Mouse (Mus musculus): ENCODE data around the gene Grhl3. TPM values are rescaled to one million over a fixed set of nuclear protein-coding genes. Genes with fewer than 3 reads are reported as not detected.

The Grhl3 gene
- polyA plus RNA-seq, 1 experiment from 2014 or later: 37.0 TPM

DNA sequence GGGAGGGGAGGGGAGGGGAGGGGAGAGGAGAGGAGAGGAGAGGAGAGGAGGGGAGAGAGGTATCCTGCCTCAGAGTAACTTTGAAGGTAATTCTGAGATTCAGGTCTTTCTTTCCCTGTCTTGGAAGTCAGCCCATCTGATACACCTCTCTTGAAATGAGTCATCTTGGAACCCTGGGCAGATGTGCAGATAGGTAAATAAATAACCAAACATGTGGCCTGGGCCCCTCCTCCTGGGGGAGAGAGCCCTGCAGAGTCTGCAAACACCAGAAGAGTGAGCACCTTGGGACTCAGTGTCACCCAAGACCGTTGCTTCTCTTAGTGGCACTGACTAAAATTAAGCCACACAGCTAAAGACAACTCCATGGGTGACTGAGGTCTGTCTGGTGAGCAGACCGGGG lies 25.6 kb upstream of the Grhl3 start:
- no peak for ATAC-seq (ENCODE audit: insufficient read depth, low FRiP score, low read depth)
- 33% methylated on average over 2 of the region's 2 CpGs for WGBS
- Histone ChIP-seq H3K9me3 (no peaks in the 10 kb centered on the region), H3K4me3 (replicated peaks) (no peak overlapping the region), H3K9ac (no peak overlapping the region), H3K27me3 (replicated peaks) (no peaks in the 10 kb centered on the region), H3K36me3 (no peaks in the 10 kb centered on the region), H3K4me1 (no peaks in the 10 kb centered on the region), H3K4me2 (no peak overlapping the region), H3K27ac (no peak overlapping the region)

DNA sequence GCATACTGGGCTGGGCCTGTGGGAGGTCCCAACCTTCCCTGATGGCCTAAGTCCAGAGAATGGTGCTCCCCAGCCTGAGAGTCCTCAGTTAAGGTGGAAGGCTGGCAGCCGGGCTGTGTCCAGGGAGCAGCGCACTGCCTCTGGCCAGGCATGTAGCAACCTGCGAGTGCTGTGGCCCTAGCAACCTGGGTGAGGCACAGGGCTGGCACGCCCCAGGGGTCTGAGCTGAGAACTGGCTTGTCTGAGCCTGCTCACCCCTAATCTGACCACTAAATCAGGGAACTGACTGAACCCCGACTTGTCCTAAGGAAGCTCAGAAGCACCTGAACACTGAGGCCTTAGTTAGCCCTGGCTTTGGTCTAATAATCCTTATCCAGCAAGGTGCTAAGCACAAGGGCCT lies 24.1 kb upstream of the Grhl3 start:
- Histone ChIP-seq H3K36me3 (no peaks in the 10 kb centered on the region), H3K9me3 (no peaks in the 10 kb centered on the region), H3K4me1 (no peaks in the 10 kb centered on the region), H3K27ac (peak overlapping the region; percentile 52), H3K9ac (no peak overlapping the region), H3K27me3 (replicated peaks) (no peaks in the 10 kb centered on the region), H3K4me3 (replicated peaks) (no peak overlapping the region), H3K4me2 (no peak overlapping the region)
- 82% methylated on average over 5 of the region's 5 CpGs for WGBS
- 0 out of 2 replicates have a peak, but pooled peaks have one; percentile 38 for ATAC-seq (ENCODE audit: insufficient read depth, low FRiP score, low read depth)

DNA sequence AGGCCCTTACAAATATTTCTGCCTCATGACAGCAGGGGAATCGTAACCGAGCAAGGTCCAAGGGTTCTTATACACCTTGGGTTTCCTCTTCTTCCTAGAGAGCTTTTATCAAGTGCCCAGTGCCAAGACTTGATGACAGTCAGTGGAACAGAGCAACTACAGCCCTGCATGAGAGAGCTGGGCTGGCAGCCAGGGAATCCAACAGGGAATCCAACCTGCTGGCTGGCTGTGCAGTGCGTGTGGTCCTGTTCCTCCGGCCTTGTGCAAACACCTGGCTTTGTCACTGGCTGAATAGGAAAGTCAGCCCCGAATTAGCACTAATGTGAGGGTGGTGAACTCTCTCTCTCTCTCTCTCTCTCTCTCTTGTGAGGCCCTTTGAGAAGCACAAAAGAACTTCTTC lies 22.5 kb upstream of the Grhl3 start:
- Histone ChIP-seq H3K36me3 (no peaks in the 10 kb centered on the region), H3K27me3 (replicated peaks) (no peaks in the 10 kb centered on the region), H3K9ac (no peak overlapping the region), H3K4me2 (no peak overlapping the region), H3K4me3 (replicated peaks) (no peak overlapping the region), H3K27ac (peak overlapping the region; percentile 89), H3K4me1 (no peaks in the 10 kb centered on the region), H3K9me3 (no peaks in the 10 kb centered on the region)
- peak; percentile 80 for ATAC-seq (ENCODE audit: insufficient read depth, low FRiP score, low read depth)
- WGBS: 47% methylated on average over 5 of the region's 5 CpGs

DNA sequence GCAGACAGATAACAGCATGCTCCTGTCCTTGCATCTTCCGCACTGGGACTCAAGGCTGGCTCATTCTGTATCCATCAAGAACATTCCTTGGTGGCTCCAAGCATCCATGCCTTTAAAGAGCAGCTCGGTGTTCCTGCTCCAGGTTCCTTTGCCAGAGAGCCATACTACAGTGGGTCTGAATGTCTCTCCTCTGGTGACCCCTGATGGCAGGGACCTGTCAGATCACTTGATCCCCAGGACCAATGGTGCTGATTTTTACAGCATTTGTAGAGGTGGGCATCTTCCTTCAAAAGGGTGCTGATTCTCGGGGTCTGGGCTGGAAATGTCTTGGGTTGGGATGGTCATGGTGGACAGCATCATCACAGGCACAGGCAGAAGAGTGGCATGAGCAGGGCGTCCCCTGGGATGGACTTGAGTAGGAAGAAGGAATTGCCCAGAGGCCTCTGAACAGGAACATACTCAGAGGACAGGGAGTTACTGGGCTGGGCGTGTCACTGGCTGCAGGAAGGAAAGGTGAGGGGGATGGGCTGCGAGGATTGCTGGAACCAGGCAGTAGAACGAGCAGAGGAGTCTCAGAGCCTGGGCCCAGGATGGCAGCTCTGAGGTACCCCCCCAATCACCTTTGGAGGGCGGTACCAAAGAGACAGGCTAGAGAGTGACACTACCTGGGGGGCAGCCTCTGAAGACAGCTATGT lies 18.3 kb upstream of the Grhl3 start:
- H3K27ac ChIP-seq: no peak overlapping the region
- no peaks in the 10 kb centered on the region for H3K36me3 ChIP-seq
- 58% methylated on average over 8 of the region's 8 CpGs for WGBS
- no peak for ATAC-seq (ENCODE audit: insufficient read depth, low FRiP score, low read depth)
- peaks cover 5% of the 10 kb centered on the region; the same call in 1 of the 2 replicates for H3K4me1 ChIP-seq
- no peaks in the 10 kb centered on the region for H3K9me3 ChIP-seq
- H3K27me3 ChIP-seq (replicated peaks): no peaks in the 10 kb centered on the region
- no peak overlapping the region for H3K4me3 ChIP-seq (replicated peaks)
- H3K9ac ChIP-seq: no peak overlapping the region
- H3K4me2 ChIP-seq: no peak overlapping the region

DNA sequence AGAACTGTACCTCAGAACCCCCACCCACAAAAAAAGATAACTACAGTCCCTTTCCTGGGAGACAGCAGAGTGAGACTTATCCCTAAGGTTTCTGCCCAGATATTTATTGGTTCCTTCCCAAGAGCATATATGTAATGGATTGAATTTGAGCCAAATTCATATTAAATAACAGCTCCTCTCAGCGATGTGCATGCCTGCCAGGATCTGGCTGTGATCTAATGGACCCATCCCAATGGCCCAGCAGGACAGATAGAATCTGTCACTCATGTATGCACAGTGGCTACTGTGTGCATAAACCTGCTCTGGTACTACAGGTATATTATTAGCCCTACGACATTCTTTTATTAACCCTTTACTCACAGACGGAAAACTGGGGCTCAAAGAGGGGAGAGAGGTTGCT lies 17.7 kb upstream of the Grhl3 start:
- ATAC-seq (ENCODE audit: insufficient read depth, low FRiP score, low read depth): no peak
- H3K4me3 ChIP-seq (replicated peaks): no peak overlapping the region
- 51% methylated on average over 3 of the region's 3 CpGs for WGBS
- no peaks in the 10 kb centered on the region for H3K36me3 ChIP-seq
- no peak overlapping the region for H3K4me2 ChIP-seq
- H3K4me1 ChIP-seq: peaks cover 5% of the 10 kb centered on the region; the same call in 1 of the 2 replicates
- no peak overlapping the region for H3K27ac ChIP-seq
- no peak overlapping the region for H3K9ac ChIP-seq
- no peaks in the 10 kb centered on the region for H3K27me3 ChIP-seq (replicated peaks)
- no peaks in the 10 kb centered on the region for H3K9me3 ChIP-seq

DNA sequence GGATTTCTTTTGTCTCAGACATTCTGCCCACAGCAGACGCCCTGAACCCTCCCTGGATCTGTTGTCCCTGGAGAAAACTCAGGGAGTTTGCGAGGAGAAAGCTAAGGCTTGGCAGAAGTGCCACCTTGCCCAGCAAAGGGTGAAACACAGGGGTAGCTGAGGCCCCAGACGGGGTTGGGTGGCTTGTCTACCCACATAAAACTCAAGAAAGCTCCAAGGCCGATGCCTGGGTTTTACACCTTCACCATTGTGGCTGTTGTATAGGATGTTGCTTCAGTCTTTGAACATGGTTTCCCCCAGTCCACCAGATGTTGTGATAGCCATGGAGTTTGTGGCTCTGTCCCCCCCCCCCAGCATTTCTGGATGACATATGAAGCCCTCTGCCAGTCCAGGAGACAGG lies 11.4 kb upstream of the Grhl3 start:
- H3K27ac ChIP-seq: no peak overlapping the region
- WGBS: 74% methylated on average over 4 of the region's 4 CpGs
- H3K4me1 ChIP-seq: peaks cover 7% of the 10 kb centered on the region; the same call in 1 of the 2 replicates
- H3K9ac ChIP-seq: no peak overlapping the region
- H3K9me3 ChIP-seq: no peaks in the 10 kb centered on the region
- ATAC-seq (ENCODE audit: insufficient read depth, low FRiP score, low read depth): no peak
- no peaks in the 10 kb centered on the region for H3K36me3 ChIP-seq
- H3K4me2 ChIP-seq: no peak overlapping the region
- H3K27me3 ChIP-seq (replicated peaks): no peaks in the 10 kb centered on the region
- no peak overlapping the region for H3K4me3 ChIP-seq (replicated peaks)

DNA sequence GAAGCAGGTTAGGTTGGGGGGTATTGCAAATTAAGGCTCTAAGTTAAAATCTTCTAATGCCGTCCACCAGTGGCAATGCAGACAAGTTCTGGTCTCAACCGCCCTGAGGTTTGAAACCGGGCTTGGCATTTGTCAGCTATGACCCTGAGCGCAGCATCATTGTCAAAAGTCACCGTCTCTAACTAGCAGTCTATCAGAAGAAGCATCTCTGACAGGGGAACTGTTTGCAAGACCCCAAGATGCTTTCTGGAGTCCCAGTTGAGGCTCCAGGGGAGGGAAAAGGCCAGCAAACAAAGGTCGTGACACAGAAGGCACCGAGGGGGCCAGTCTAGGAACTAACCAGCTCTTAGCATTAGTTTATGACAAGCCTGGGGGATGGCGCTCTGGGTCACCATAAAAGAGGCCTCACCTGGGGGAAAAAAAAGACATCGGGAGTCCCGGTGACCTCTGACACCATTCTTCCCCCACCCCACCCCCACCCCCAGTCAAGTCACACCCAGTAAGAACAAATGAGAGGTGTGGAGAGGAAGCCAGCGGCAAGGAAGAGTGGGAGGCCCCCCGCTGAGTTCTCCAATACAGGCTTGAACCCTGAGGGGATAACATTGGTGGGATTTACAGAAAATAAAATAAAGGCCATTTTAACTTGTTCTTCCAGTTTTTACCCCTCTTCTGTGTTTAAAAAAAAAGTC lies 7.9 kb upstream of the Grhl3 start:
- H3K9me3 ChIP-seq: no peaks in the 10 kb centered on the region
- no peak overlapping the region for H3K27ac ChIP-seq
- 35% methylated on average over 12 of the region's 12 CpGs for WGBS
- ATAC-seq (ENCODE audit: insufficient read depth, low FRiP score, low read depth): no peak
- H3K4me3 ChIP-seq (replicated peaks): no peak overlapping the region
- H3K36me3 ChIP-seq: no peaks in the 10 kb centered on the region
- 0 out of 2 replicates have a peak, but pooled peaks cover 2% of the 10 kb centered on the region for H3K4me1 ChIP-seq
- no peak overlapping the region for H3K9ac ChIP-seq
- H3K27me3 ChIP-seq (replicated peaks): no peaks in the 10 kb centered on the region
- no peak overlapping the region for H3K4me2 ChIP-seq

DNA sequence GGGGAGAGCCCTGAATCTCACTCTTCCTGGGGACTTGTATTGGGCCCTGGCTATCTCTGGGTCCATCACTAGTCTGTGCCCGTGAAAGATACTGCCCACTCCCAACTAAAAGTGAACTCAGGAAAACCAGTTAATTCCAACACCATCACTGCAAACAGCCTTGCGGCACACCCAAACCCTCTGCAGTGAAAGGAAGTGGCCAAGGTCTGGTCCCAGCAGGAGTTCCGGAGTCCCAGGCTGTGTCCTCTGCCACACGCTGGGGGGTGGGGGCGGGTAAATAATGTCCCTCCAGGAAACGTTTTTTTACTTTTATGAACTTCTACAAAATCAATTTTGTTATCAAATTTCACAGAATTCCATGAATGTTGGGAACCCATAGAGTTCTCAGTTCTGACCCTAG lies 6.3 kb upstream of the Grhl3 start:
- H3K4me2 ChIP-seq: no peak overlapping the region
- 0 out of 2 replicates have a peak, but pooled peaks cover 2% of the 10 kb centered on the region for H3K4me1 ChIP-seq
- no peak for ATAC-seq (ENCODE audit: insufficient read depth, low FRiP score, low read depth)
- no peaks in the 10 kb centered on the region for H3K36me3 ChIP-seq
- H3K9me3 ChIP-seq: no peaks in the 10 kb centered on the region
- no peaks in the 10 kb centered on the region for H3K27me3 ChIP-seq (replicated peaks)
- no peak overlapping the region for H3K4me3 ChIP-seq (replicated peaks)
- no peak overlapping the region for H3K27ac ChIP-seq
- no peak overlapping the region for H3K9ac ChIP-seq
- WGBS: 48% methylated on average over 6 of the region's 6 CpGs

DNA sequence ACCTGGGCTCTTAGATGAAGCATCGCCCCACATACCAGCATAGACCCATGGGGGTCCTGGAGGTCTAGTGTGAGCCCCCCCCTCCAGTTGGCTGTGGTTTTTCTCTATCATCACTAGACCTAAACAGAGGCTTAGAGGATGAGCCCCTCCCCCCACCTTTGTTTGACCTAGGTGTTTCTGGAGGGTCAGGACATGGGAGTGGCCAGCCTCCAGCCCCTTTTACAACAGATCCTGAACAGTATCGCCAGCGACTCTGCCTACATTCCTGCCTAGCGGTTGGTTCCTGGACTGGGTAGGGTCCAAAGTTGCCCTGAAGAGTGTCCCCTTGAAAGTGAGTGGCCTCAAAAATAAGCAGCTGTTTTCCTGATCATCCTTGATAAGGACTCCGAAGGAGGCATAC lies 5.1 kb upstream of the Grhl3 start:
- Histone ChIP-seq H3K9ac (no peak overlapping the region), H3K27me3 (replicated peaks) (peaks cover 4% of the 10 kb centered on the region; the same call in 1 of the 2 replicates), H3K4me1 (peaks cover 9% of the 10 kb centered on the region; the same call in 1 of the 2 replicates), H3K27ac (no peak overlapping the region), H3K9me3 (no peaks in the 10 kb centered on the region), H3K36me3 (no peaks in the 10 kb centered on the region), H3K4me3 (replicated peaks) (no peak overlapping the region), H3K4me2 (no peak overlapping the region)
- WGBS: 75% methylated on average over 5 of the region's 5 CpGs
- ATAC-seq (ENCODE audit: insufficient read depth, low FRiP score, low read depth): no peak

DNA sequence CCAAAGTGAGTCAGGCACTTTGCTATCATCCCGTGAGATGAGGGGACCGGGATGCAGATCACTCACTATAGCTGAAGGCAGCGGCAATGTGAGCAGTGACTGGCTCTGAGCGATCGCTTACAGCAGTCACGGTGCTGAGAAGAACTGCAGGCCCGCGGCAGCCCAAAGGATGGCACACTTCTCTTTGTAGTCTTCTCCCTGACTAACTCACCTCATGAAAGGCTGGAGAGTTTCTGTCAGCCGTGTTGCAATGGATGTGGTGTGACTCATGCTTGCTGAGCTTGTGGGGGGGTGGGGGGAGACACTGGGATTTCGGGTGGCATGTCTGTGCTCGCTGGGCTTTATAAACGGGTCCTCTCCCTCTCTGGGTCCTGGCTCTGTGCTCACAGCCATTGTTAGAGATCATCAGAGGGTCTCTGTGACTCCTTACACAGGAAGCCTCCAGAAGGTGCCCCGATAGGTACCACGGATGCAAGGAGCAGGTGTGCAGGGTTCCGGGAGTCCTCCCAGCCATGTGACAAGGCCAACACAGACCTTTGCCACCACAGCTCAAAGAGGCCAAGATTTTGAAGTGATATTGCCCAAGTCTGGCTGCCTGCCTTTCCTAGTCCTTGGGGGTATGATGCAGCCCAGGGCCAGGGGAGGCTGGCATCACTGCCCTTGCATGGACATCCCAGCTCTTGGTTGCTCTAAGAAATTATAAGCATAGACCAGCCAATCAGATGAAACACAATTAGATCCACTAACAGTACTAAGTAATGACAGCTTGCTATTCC lies 2.1 kb upstream of the Grhl3 start:
- no peak overlapping the region for H3K4me2 ChIP-seq
- no peak overlapping the region for H3K9ac ChIP-seq
- H3K27ac ChIP-seq: peak overlapping the region; percentile 16; the same call in 1 of the 2 replicates
- WGBS: 60% methylated on average over 15 of the region's 15 CpGs
- no peaks in the 10 kb centered on the region for H3K9me3 ChIP-seq
- H3K4me3 ChIP-seq (replicated peaks): no peak overlapping the region
- H3K27me3 ChIP-seq (replicated peaks): peaks cover 23% of the 10 kb centered on the region; the same call in 1 of the 2 replicates
- H3K4me1 ChIP-seq: peaks cover 18% of the 10 kb centered on the region
- H3K36me3 ChIP-seq: no peaks in the 10 kb centered on the region
- ATAC-seq (ENCODE audit: insufficient read depth, low FRiP score, low read depth): no peak

DNA sequence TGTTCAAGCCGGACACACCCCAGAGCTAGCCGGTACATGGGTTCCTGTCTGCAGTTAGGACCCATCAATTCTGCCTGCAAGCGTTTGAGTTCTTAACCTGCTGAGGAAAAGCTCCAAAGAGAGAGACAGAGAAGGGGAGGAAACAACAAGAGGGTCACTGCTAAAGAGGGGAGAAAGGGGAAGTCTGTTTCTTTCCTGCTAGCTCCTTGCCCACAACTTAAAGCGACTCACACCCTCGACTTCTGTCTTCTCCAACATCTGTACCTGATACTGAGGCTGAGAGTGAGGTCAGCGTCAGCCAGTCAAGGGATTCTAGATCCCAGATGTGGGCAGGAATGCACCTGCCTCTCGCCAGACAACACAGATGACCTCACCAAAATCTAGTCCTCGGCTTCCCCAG lies 1.2 kb downstream of the Grhl3 start:
- H3K4me2 ChIP-seq: peak overlapping the region; percentile 74
- peak overlapping the region; percentile 40 for H3K4me3 ChIP-seq (replicated peaks)

More for the DNA sequence above, 1.2 kb downstream of the Grhl3 start:
- Histone ChIP-seq H3K27ac (peak overlapping the region; percentile 77), H3K9ac (no peak overlapping the region), H3K9me3 (no peaks in the 10 kb centered on the region), H3K27me3 (replicated peaks) (peaks cover 30% of the 10 kb centered on the region), H3K4me1 (peaks cover 44% of the 10 kb centered on the region), H3K36me3 (no peaks in the 10 kb centered on the region)
- no peak for ATAC-seq (ENCODE audit: insufficient read depth, low FRiP score, low read depth)
- WGBS: 32% methylated on average over 8 of the region's 8 CpGs

Data from stomach, embryonic 15.5 days (tissue).